Mouse (Mus musculus): ENCODE results near the gene Id3. TPM values are rescaled to one million over a fixed set of nuclear protein-coding genes. Genes with fewer than 3 reads are reported as not detected.

The Id3 gene
- polyA plus RNA-seq, 1 experiment from 2014 or later = 106 TPM

GRCm38 (mm10) chr4:136123111-136123791, 20.0 kb upstream of the Id3 start:
- no peak for TF ChIP-seq CTCF (IDR thresholded peaks at IDR 0.05; ENCODE audit: low read depth)
- Histone ChIP-seq H3K9ac (ENCODE audit: low read depth, low read length) (no peak overlapping the region), H3K36me3 (ENCODE audit: control insufficient read depth, insufficient read depth) (no peaks in the 10 kb centered on the region), H3K27ac (ENCODE audit: low read depth, low read length) (peak overlapping the region; percentile 61), H3K9me3 (ENCODE audit: control insufficient read depth) (no peaks in the 10 kb centered on the region), H3K4me1 (replicated peaks; ENCODE audit: control insufficient read depth, insufficient read depth, low read length) (0 out of 2 replicates have a peak, but pooled peaks cover 10% of the 10 kb centered on the region), H3K27me3 (replicated peaks; ENCODE audit: control insufficient read depth, insufficient read depth, low read length) (no peaks in the 10 kb centered on the region), H3K4me2 (replicated peaks; ENCODE audit: low read depth) (peak overlapping the region; percentile 13), H3K4me3 (ENCODE audit: low read depth, low read length) (no peak overlapping the region)
- 28% methylated on average over 8 of the region's 8 CpGs for WGBS
- ATAC-seq = peak; percentile 72

GRCm38 (mm10) chr4:136123792-136124161, 19.5 kb upstream of the Id3 start:
- no peaks in the 10 kb centered on the region for H3K9me3 ChIP-seq (ENCODE audit: control insufficient read depth)
- no peak overlapping the region for H3K4me3 ChIP-seq (ENCODE audit: low read depth, low read length)
- H3K4me1 ChIP-seq (replicated peaks; ENCODE audit: control insufficient read depth, insufficient read depth, low read length) = 0 out of 2 replicates have a peak, but pooled peaks cover 10% of the 10 kb centered on the region
- WGBS = 67% methylated on average over 3 of the region's 3 CpGs
- ATAC-seq = no peak
- H3K27me3 ChIP-seq (replicated peaks; ENCODE audit: control insufficient read depth, insufficient read depth, low read length) = no peaks in the 10 kb centered on the region
- H3K36me3 ChIP-seq (ENCODE audit: control insufficient read depth, insufficient read depth) = no peaks in the 10 kb centered on the region
- H3K27ac ChIP-seq (ENCODE audit: low read depth, low read length) = no peak overlapping the region; the same call in 1 of the 2 replicates
- no peak for TF ChIP-seq CTCF (IDR thresholded peaks at IDR 0.05; ENCODE audit: low read depth)
- H3K4me2 ChIP-seq (replicated peaks; ENCODE audit: low read depth) = no peak overlapping the region; the same call in 1 of the 2 replicates
- H3K9ac ChIP-seq (ENCODE audit: low read depth, low read length) = no peak overlapping the region

GRCm38 (mm10) chr4:136124581-136124980, 18.7 kb upstream of the Id3 start:
- Histone ChIP-seq H3K27ac (ENCODE audit: low read depth, low read length) (no peak overlapping the region), H3K4me3 (ENCODE audit: low read depth, low read length) (no peak overlapping the region), H3K36me3 (ENCODE audit: control insufficient read depth, insufficient read depth) (no peaks in the 10 kb centered on the region), H3K9me3 (ENCODE audit: control insufficient read depth) (no peaks in the 10 kb centered on the region), H3K4me1 (replicated peaks; ENCODE audit: control insufficient read depth, insufficient read depth, low read length) (0 out of 2 replicates have a peak, but pooled peaks cover 10% of the 10 kb centered on the region), H3K9ac (ENCODE audit: low read depth, low read length) (no peak overlapping the region), H3K27me3 (replicated peaks; ENCODE audit: control insufficient read depth, insufficient read depth, low read length) (no peaks in the 10 kb centered on the region), H3K4me2 (replicated peaks; ENCODE audit: low read depth) (no peak overlapping the region)
- no peak for ATAC-seq
- no peak for TF ChIP-seq CTCF (IDR thresholded peaks at IDR 0.05; ENCODE audit: low read depth)
- 96% methylated on average over 4 of the region's 4 CpGs for WGBS

- H3K27me3 ChIP-seq (replicated peaks; ENCODE audit: control insufficient read depth, insufficient read depth, low read length) = no peaks in the 10 kb centered on the region
- H3K9me3 ChIP-seq (ENCODE audit: control insufficient read depth) = no peaks in the 10 kb centered on the region
- ATAC-seq = no peak
- no peak overlapping the region for H3K9ac ChIP-seq (ENCODE audit: low read depth, low read length)
- no peak for TF ChIP-seq CTCF (IDR thresholded peaks at IDR 0.05; ENCODE audit: low read depth)
- 89% methylated on average over 11 of the region's 11 CpGs for WGBS
- no peaks in the 10 kb centered on the region for H3K36me3 ChIP-seq (ENCODE audit: control insufficient read depth, insufficient read depth)
- H3K4me1 ChIP-seq (replicated peaks; ENCODE audit: control insufficient read depth, insufficient read depth, low read length) = 0 out of 2 replicates have a peak, but pooled peaks cover 10% of the 10 kb centered on the region
- H3K27ac ChIP-seq (ENCODE audit: low read depth, low read length) = no peak overlapping the region
- H3K4me3 ChIP-seq (ENCODE audit: low read depth, low read length) = no peak overlapping the region
- no peak overlapping the region for H3K4me2 ChIP-seq (replicated peaks; ENCODE audit: low read depth)
Measured at GRCm38 (mm10) chr4:136125458-136125857, 17.8 kb upstream of the Id3 start.

GRCm38 (mm10) chr4:136126019-136126418, 17.3 kb upstream of the Id3 start:
- TF ChIP-seq CTCF (IDR thresholded peaks at IDR 0.05; ENCODE audit: low read depth) = no peak
- Histone ChIP-seq H3K9ac (ENCODE audit: low read depth, low read length) (no peak overlapping the region), H3K27me3 (replicated peaks; ENCODE audit: control insufficient read depth, insufficient read depth, low read length) (no peaks in the 10 kb centered on the region), H3K4me1 (replicated peaks; ENCODE audit: control insufficient read depth, insufficient read depth, low read length) (0 out of 2 replicates have a peak, but pooled peaks cover 10% of the 10 kb centered on the region), H3K9me3 (ENCODE audit: control insufficient read depth) (no peaks in the 10 kb centered on the region), H3K36me3 (ENCODE audit: control insufficient read depth, insufficient read depth) (no peaks in the 10 kb centered on the region), H3K4me2 (replicated peaks; ENCODE audit: low read depth) (no peak overlapping the region), H3K4me3 (ENCODE audit: low read depth, low read length) (no peak overlapping the region), H3K27ac (ENCODE audit: low read depth, low read length) (no peak overlapping the region)
- 85% methylated on average over 5 of the region's 5 CpGs for WGBS
- no peak for ATAC-seq

GRCm38 (mm10) chr4:136127670-136128069, 15.6 kb upstream of the Id3 start:
- Histone ChIP-seq H3K4me1 (replicated peaks; ENCODE audit: control insufficient read depth, insufficient read depth, low read length) (0 out of 2 replicates have a peak, but pooled peaks cover 10% of the 10 kb centered on the region), H3K9me3 (ENCODE audit: control insufficient read depth) (no peaks in the 10 kb centered on the region), H3K27ac (ENCODE audit: low read depth, low read length) (no peak overlapping the region), H3K36me3 (ENCODE audit: control insufficient read depth, insufficient read depth) (no peaks in the 10 kb centered on the region), H3K4me3 (ENCODE audit: low read depth, low read length) (no peak overlapping the region), H3K27me3 (replicated peaks; ENCODE audit: control insufficient read depth, insufficient read depth, low read length) (no peaks in the 10 kb centered on the region), H3K9ac (ENCODE audit: low read depth, low read length) (no peak overlapping the region), H3K4me2 (replicated peaks; ENCODE audit: low read depth) (no peak overlapping the region)
- ATAC-seq = no peak
- WGBS = 47% methylated on average over 13 of the region's 13 CpGs
- TF ChIP-seq CTCF (IDR thresholded peaks at IDR 0.05; ENCODE audit: low read depth) = no peak

All from intestine, postnatal 0 days (tissue).